Mouse (Mus musculus): ENCODE results near the gene 4933428G20Rik.

- no peak for TF ChIP-seq CTCF (IDR thresholded peaks at IDR 0.05; ENCODE audit: low read depth, low read length)
- no peak for TF ChIP-seq GATA2 (IDR thresholded peaks at IDR 0.05; ENCODE audit: borderline replicate concordance, low read depth, low read length)
- TF ChIP-seq TAL1 (conservative IDR thresholded peaks at IDR 0.05; ENCODE audit: low read depth, low read length): no peak
- TF ChIP-seq GATA1 (IDR thresholded peaks at IDR 0.05; ENCODE audit: borderline replicate concordance, low read length): no peak
These were observed 2.7 kb upstream of the 4933428G20Rik start for GRCm38 (mm10) chr11:97502846-97503245.
